Comparison of ENCODE assay signal across 14 mouse cellular contexts in the genomic region with DNA sequence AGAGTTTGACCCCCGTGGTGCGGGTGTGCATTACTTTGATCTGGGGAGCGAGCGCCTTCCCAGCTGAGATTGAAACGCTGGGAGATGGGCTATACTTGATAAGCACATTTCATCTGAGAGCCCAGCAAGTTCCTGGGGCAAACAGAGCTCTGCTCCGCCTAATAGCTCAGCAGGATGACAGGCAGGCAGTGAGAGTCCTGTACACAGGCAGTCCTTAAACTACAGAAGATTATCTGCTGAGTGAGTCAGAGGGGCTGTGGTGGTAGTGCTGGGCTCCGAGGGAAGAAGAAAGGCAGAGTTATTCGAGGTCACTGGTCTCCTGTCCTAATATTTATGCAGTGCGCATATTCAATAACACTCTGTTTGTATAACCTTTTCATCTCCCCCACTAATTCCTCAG. TPM values are rescaled to one million over a fixed set of nuclear protein-coding genes. Genes with fewer than 3 reads are reported as not detected.
DNase-seq lines count a peak whose midpoint lies in the region; ATAC-seq and TF ChIP-seq lines count a peak whose summit lies in the region.
"Had no signal": no experiment of that assay in that cellular context is flagged by ENCODE, and none has a peak within 500 bp of the region (broad histone marks: within the 10 kb centered on the region; RNA-seq: fewer than 3 reads in every experiment).

No protein-coding gene starts in this region.

- no peak overlapping the region for H3K4me3 ChIP-seq in heart, embryonic 14.5 days (ENCODE audit: control insufficient read depth in 1 of 2, insufficient read depth in 1 of 2, low read depth in 1 of 2, low read length in 2 of 2)
- H3K4me3 ChIP-seq in liver, postnatal 0 days (ENCODE audit: low read depth, low read length), result no peak overlapping the region
- no peak overlapping the region for H3K4me3 ChIP-seq in stomach, postnatal 0 days (ENCODE audit: low read depth, low read length)

- H3K9ac ChIP-seq in heart, embryonic 14.5 days (ENCODE audit: low read length), result 0 out of 2 replicates have a peak overlapping the region, but pooled peaks have one; percentile 18
- H3K9ac ChIP-seq in liver, postnatal 0 days (replicated peaks), result no peak overlapping the region
- H3K9ac ChIP-seq in stomach, postnatal 0 days (ENCODE audit: low read length), result peak overlapping the region; percentile 23; the same call in 1 of the 2 replicates

- no peaks in the 10 kb centered on the region for H3K9me3 ChIP-seq in heart, embryonic 14.5 days (ENCODE audit: control insufficient read depth, low read length)
- no peaks in the 10 kb centered on the region for H3K9me3 ChIP-seq in liver, postnatal 0 days (ENCODE audit: low read length)
- no peaks in the 10 kb centered on the region for H3K9me3 ChIP-seq in stomach, postnatal 0 days (ENCODE audit: control insufficient read depth, low read length)

- DNase-seq in heart, postnatal 25 days (ENCODE audit: low spot score), result no peak
- peak; percentile 34 for DNase-seq in urinary bladder, postnatal 14 days (ENCODE audit: low spot score)
- DNase-seq in urinary bladder, postnatal 4 days (ENCODE audit: low spot score in 2 of 2), result no peak
- DNase-seq in liver, postnatal 0 days, result no peak
- no peak for DNase-seq in stomach, postnatal 0 days (ENCODE audit: low spot score)
- no peak for DNase-seq in right cerebral cortex, postnatal 4 days
- DNase-seq in layer of hippocampus, postnatal 10 days (ENCODE audit: low spot score in 2 of 2), result no peak
- DNase-seq: kidney, adult 18-20 months had no signal

- no peak for ATAC-seq in heart, embryonic 14.5 days (ENCODE audit: insufficient number of reproducible peaks, insufficient read depth, low FRiP score, low read depth)
- ATAC-seq in liver, postnatal 0 days, result peak; percentile 25; the same call in 1 of the 2 replicates
- peak; percentile 77; the same call in 1 of the 2 replicates for ATAC-seq in stomach, postnatal 0 days (ENCODE audit: low FRiP score, low TSS enrichment)

- H3K4me1 ChIP-seq in heart, embryonic 14.5 days (ENCODE audit: control insufficient read depth in 2 of 2, insufficient read depth in 2 of 2, low read length in 2 of 2), result peaks cover 5 to 6% of the 10 kb centered on the region in 2 experiments; a peak in 3 of 4 replicates
- peaks cover 2% of the 10 kb centered on the region for H3K4me1 ChIP-seq in liver, postnatal 0 days (ENCODE audit: insufficient read depth)
- no peaks in the 10 kb centered on the region for H3K4me1 ChIP-seq in stomach, postnatal 0 days (replicated peaks; ENCODE audit: control insufficient read depth, insufficient read depth)

- H3K36me3 ChIP-seq in heart, embryonic 14.5 days (ENCODE audit: control insufficient read depth, insufficient read depth, low read length), result no peaks in the 10 kb centered on the region
- H3K36me3 ChIP-seq in liver, postnatal 0 days (replicated peaks; ENCODE audit: insufficient read depth, low read length), result no peaks in the 10 kb centered on the region
- no peaks in the 10 kb centered on the region for H3K36me3 ChIP-seq in stomach, postnatal 0 days (ENCODE audit: control insufficient read depth, insufficient read depth, low read length)

- H3K27me3 ChIP-seq in heart, embryonic 14.5 days (ENCODE audit: control insufficient read depth, insufficient read depth, low read length), result no peaks in the 10 kb centered on the region
- no peaks in the 10 kb centered on the region for H3K27me3 ChIP-seq in liver, postnatal 0 days (ENCODE audit: insufficient read depth, low read length)
- H3K27me3 ChIP-seq in stomach, postnatal 0 days (ENCODE audit: control insufficient read depth, insufficient read depth, low read length), result no peaks in the 10 kb centered on the region

- no peak for TF ChIP-seq EP300 in liver, postnatal 0 days (IDR thresholded peaks at IDR 0.05; ENCODE audit: low read depth)
- TF ChIP-seq EP300 in stomach, postnatal 0 days (optimal IDR thresholded peaks at IDR 0.05), result no peak

- peak overlapping the region; percentile 37; the same call in 1 of the 2 replicates for H3K4me2 ChIP-seq in heart, embryonic 14.5 days (ENCODE audit: low read length)
- no peak overlapping the region for H3K4me2 ChIP-seq in liver, postnatal 0 days (ENCODE audit: low read depth, low read length)
- peak overlapping the region; percentile 14; the same call in 1 of the 2 replicates for H3K4me2 ChIP-seq in stomach, postnatal 0 days (replicated peaks; ENCODE audit: low read depth)

- intact Hi-C loops in heart, postnatal 25 days (cut with DNase I), result no loop called here

- no peak overlapping the region for H3K27ac ChIP-seq in heart, embryonic 14.5 days (replicated peaks in 1 of 2; ENCODE audit: control insufficient read depth in 1 of 2, insufficient read depth in 1 of 2, low read depth in 2 of 2, low read length in 2 of 2)
- H3K27ac ChIP-seq in liver, postnatal 0 days (ENCODE audit: low read depth), result no peak overlapping the region
- H3K27ac ChIP-seq in stomach, postnatal 0 days (replicated peaks), result no peak overlapping the region

- TF ChIP-seq CTCF in liver, postnatal 0 days (IDR thresholded peaks at IDR 0.05; ENCODE audit: low read depth), result no peak
- no peak for TF ChIP-seq CTCF in stomach, postnatal 0 days (IDR thresholded peaks at IDR 0.05; ENCODE audit: low read depth)

- 19% methylated on average over 9 of the region's 9 CpGs for WGBS in heart, embryonic 14.5 days
- 37% methylated on average over 9 of the region's 9 CpGs for WGBS in liver, postnatal 0 days (ENCODE audit: insufficient replicate concordance)
- WGBS in stomach, postnatal 0 days, result 11% methylated on average over 9 of the region's 9 CpGs

RNA-seq across cellular contexts. Expression of gene C9, which starts 3.8 kb away (rescaled TPM):
- polyA plus RNA-seq in heart, embryonic 14.5 days (2014; fragmentation: Nextera tagmentation; extraction: Ambion mirVana), result not detected in 2 replicates
- not detected for total RNA-seq in heart, postnatal 25 days (2021)
- polyA plus RNA-seq in liver, postnatal 0 days (2015; fragmentation: Nextera tagmentation; extraction: Ambion mirVana), result 0.95 and 1.9 TPM in 2 replicates
- not detected in 2 replicates for polyA plus RNA-seq in stomach, postnatal 0 days (2015; fragmentation: Nextera tagmentation; extraction: Ambion mirVana)
- total RNA-seq in layer of hippocampus, postnatal 10 days (2021), result not detected
- total RNA-seq: common myeloid progenitor, adult 5-6 weeks; ES-E14; gastrocnemius, adult 18-20 months; left cerebral cortex, postnatal 25 days; megakaryocyte, adult 5-6 weeks had no signal
